Mouse (Mus musculus) megakaryocyte, embryonic 14.5 days (primary cell): ENCODE data around the gene Jagn1.

Experiments used
- FLI1 ChIP-seq: IDR thresholded peaks from 2 replicates; pipeline ENCODE4 v1.6.1; 2012; ENCODE audit warnings: low read length, inconsistent platforms, mixed read lengths
- GATA1 ChIP-seq: IDR thresholded peaks from 3 replicates; pipeline ENCODE4 v1.6.1; 2012; ENCODE audit warnings: mixed read lengths, low read length, inconsistent platforms, borderline replicate concordance

- TF ChIP-seq FLI1 (no peak), GATA1 (no peak)
These were observed 40.8 kb downstream of the Jagn1 start, which contains the start of gene Creld1 for GRCm38 (mm10) chr6:113483100-113483615.
